Mouse (Mus musculus): ENCODE measurements around the gene Spesp1. TPM values are rescaled to one million over a fixed set of nuclear protein-coding genes. Genes with fewer than 3 reads are reported as not detected.

The Spesp1 gene
- not detected in 2 replicates for total RNA-seq (2021)
- long read RNA-seq, experiment 1, result 0 reads
- long read RNA-seq, experiment 2, result 0 reads

DNA sequence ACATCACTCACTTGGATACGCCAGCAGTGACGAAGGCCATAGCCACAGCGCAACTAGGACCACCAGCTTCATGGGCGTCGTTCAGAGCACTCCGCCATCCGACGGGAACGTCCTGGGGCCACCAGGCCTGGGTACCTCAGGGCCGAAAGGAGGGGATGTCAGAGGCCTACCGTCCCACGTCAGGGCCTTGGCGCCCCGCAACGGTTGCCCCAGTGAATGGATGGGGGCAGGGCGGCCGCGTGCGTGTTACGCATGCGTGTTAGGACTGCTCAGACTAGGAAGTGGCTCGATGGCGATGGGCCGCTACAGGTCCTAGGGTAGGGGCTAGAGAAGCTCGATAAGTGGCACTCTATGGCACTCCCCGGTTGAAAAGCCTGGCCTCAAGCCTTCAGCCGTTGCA lies at the start of gene Spesp1:
Spesp1 (minus strand) TSS at position 218 of the 400 bp plus-strand sequence.
- DNase-seq, result no peak

- no peak for DNase-seq
Observed at GRCm38 (mm10) chr9:62325965-62326364, 44.0 kb upstream of the Spesp1 start.

DNA sequence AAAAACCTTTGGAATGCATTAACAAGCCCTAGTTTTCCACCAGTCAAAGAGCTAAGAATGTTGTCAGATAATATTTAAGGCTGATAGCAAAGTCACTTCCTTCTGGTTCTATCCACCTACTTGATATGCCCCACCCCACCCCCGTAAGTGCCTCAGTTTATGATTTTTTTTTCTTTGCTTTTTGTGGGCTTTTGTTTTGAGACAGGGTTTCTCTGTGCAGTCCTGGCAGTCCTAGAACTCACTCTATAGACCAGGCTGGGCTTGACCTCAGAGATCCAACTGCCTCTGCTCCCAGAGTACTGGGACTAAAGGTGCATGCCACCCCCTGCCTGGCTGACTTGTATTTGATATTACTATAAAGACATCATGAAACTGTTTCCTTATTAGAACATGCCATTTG lies 41.8 kb upstream of the Spesp1 start:
- DNase-seq, result no peak

GRCm38 (mm10) chr9:62318729-62319128 lies 36.7 kb upstream of the Spesp1 start:
- no peak for DNase-seq

DNA sequence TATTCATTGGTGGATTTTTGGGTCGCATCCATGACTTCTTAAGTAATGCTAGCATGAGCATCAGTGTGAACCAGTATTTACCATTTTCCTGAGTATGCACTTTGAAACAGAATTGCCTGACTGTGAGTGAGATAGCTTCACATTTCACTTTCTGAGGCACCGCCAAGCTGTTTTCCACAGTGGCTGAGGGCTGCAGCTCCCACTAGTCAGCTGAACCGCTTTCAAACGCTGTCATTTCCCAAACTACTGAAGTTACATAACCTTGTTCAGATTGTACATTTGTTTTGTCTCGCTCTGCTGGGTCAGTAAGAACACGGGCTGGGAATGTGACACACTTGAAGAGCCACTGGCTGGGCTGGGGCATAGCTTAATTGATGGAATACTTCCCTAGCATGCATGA lies 33.5 kb upstream of the Spesp1 start:
- no peak for DNase-seq

DNA sequence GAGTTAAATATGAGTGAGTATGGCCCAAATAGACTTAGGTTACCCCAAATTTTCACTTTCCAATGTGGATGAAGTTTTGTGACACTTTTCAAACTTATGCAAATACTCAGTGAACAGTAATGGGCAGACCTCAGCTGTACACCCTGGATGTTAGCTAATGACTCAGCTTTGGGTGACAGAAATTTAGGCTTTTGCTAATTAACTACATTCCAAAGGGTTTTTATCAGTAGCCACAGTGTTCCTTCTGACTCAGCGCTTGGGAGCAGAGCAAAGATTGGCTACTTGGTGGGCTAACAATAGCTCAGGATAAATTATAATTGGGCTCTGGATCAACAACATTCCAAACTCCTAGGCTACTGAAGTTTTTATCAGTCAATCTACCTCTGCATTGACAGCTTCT lies 14.9 kb upstream of the Spesp1 start:
- no peak for DNase-seq

DNA sequence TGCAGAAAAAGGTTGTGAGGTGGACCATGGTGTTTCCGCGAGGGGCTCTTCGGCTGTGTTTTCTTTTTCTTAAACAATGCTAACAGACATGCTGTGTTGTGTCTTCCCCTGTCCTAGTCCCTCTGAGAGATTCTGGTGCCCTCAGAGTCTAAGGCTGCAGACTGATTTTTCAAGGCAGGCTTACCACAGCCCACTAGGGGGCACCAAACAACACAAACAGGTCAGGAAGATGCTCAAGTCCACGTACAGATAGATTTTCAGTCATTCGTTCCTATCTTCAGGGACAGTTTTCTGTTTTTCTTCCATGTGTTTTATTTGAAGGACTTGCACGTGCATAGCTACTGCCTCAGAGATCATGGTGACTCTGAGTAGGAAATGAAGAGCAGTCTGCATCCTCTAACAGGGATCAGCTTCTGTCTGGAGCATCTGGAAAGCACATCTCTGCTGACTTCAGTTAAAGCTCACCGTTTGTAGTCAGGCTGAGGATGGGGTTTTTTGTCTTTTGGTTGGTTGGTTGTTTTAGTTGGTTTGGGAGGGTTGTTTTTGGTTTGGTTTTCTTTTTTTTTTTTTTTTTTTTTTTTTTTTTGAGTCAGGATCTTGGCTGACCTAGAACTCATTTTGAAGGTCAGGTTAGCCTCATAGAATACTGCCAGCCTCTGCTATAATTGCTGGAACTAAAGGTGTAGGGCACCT lies 13.1 kb upstream of the Spesp1 start:
- peak; percentile 90 for DNase-seq

DNA sequence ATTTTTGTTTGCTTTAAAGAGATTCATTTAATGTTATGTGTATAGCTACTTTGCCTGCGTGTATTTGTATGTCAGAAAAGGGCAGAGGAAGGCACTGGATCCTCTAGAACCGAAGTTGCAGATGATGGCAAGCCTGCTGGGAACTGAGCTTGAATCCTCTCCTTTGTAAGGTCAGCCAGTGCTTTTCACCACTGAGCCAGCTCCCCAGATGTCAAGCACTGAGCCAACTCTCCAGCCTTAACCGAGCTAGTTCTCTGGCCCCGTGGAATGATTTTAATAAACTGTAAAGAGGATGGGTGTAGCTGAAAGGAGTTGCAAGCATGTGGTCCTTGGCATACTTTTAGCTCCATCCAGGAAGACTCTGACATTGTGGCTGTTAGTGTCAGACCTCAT lies 5.6 kb upstream of the Spesp1 start:
- no peak for DNase-seq

GRCm38 (mm10) chr9:62286967-62287632 lies 5.1 kb upstream of the Spesp1 start:
- peak; percentile 87 for DNase-seq

DNA sequence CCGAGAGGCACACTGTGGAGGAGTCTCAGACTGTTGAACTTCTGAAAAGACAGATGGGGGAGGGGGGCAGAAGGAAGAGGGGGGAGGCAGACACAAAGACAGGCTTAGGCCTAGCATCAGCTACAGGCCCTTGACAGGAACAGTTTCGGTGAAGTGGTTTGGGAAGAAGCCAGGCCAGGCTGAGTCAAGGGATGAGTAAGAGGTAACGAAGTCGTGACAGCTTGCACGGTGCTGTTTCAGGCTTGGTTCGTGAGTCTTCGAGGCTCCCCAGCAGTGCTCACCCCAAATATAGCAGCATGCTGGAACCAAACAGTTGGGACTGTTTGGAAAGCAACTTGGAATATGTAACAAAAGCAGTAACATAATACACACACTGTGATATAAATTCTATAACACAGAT lies 2.3 kb upstream of the Spesp1 start:
- peak; percentile 76 for DNase-seq

GRCm38 (mm10) chr9:62276899-62277298 lies 5.1 kb downstream of the Spesp1 start:
- DNase-seq, result no peak

DNA sequence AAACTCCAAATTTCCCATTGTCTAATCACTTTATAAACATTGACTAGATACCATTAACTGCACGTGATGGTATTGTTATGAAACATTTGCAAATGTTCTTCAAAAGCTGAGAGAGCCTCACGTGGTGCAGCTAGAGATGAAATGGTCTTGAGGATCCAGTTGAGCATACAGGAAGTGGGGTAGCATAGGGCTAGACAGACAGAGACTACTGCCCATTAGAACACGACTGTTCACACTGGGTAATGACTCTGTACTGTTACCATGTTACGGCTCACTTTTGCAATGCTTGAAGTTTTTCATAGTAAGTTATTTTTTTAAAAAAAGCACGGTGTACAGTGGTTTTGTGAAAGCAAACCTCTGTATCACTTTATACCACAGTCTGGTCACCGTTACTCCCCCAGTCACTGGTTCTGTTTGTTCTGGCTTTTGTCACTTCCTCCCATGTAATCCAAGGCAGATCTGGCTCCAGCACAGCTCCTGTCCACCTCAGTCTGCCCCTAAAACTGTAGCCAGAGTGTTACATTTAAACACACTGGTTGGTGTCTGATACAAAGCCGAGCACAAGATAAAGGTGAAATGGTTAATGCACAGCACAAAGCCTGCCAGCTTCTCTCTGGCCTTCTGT lies 11.1 kb downstream of the Spesp1 start:
- no peak for DNase-seq

DNA sequence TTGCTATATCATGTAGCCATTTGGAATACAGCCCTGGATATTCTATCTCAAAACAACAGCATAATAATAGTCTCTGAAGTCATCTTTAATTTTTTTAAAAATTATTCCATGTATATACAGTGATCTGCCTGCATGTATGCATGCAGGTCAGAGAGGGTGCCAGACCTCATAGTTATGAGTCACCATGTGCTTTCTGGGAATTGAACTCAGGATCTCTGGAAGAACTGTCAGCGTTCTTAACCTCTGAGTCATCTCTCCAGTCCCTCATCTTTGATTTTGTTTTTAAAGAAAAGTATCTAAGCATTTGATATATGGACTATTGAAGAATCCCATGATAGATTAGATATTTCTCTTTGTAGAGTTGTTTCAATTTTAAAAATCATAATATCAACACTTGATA lies 12.8 kb downstream of the Spesp1 start:
- no peak for DNase-seq

GRCm38 (mm10) chr9:62265278-62265677 lies 16.7 kb downstream of the Spesp1 start:
- no peak for DNase-seq

- peak; percentile 24 for DNase-seq
Observed at GRCm38 (mm10) chr9:62263652-62264051, 18.4 kb downstream of the Spesp1 start.

- DNase-seq, result no peak
Observed at GRCm38 (mm10) chr9:62261406-62261805, 20.6 kb downstream of the Spesp1 start.

DNA sequence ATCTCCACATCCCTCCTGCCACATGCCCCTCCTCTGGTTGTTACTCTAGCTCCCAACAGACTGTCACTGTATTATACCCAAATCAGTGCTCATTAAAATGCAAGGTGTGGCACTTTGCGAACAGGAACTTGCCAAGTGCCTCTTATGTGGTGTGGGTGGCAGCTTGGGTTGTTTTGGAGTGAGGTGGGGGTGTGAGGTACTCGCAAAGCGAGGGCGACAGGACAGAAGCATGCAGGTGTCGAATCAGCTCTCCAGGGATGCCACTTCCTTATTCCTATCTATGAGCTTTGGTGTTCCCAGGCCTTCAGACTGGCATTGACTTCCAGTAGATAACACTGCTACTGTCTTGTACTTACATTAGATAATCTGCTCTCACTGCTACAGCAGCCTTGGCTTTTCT lies 21.0 kb downstream of the Spesp1 start:
- no peak for DNase-seq

DNA sequence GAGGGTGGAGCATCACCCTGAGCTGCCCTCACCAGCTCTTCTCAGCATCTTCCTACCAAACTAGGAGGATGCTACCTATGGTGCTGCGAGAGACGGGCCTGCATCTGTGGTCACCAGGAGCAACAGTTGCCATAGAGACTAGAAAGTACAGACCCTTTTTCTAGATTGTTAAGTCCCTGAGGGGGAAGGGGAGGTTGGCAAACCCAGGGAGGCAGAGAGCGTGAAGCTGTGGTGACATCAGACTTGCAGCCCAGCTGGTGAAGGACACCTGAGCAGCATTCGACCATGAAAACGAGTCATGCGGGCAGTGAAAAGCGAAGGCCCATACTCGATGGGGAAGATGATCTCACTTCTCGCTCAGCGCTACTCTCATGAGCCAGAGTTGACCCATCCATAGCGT lies 24.0 kb downstream of the Spesp1 start:
- peak; percentile 71 for DNase-seq

DNA sequence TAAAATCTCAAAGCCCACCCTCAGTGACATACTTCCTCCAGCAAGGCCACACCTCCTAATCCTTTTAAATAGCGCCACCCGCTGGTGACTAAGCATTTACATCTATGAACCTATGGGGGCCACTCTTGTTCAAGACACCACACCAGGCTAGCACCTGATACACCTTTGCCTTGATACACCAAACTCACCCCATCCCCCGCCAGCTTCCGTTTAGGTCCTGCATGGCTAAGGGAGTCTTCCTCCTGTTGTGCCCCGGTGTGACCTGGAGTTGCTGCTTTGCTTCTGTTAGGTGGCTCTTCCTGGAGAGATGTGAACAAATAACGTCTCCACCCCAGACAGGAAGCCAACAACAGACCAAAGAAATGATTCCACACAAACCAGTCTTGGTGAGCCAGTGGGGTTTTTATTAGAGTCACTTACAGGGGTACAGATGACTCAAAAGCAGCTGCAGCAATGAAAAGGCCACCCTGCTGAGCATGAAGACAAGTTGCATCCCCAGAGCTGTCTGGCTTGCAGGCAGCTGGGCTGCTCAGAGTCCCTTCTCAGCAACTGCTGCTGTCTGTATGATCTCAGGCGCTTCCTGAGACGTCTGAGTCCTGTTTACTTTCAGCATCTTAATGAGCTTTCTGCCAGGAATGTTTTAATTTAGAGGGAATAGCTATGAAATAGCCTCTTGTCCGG lies 26.0 kb downstream of the Spesp1 start:
- DNase-seq, result peak; percentile 25

GRCm38 (mm10) chr9:62253736-62254443 lies 28.1 kb downstream of the Spesp1 start:
- peak; percentile 40 for DNase-seq

- DNase-seq, result no peak
Observed at GRCm38 (mm10) chr9:62250296-62250695, 31.7 kb downstream of the Spesp1 start.

- DNase-seq, result no peak
Observed at GRCm38 (mm10) chr9:62246380-62246942, 35.5 kb downstream of the Spesp1 start.
